ENCODE assay signal across 27 mouse cellular contexts in the genomic region with DNA sequence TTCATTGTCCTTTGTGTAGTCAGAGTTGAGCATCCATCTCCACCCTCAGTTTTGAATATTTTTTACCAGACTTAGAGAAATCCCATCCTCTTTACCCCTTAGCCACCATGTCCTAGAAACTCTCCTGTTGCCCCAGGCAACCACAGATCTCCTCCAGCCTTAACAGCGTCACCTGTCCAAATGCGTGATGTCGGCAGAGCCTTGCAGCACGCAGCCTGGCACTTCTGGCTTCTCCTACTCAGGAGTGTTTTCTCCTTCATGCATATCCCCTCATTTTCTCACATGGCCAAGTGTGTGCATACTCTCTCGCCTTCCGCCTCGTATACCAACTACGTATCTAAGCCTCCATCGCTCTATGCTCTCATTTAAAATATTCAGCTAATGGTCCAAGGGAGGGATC. TPM values are rescaled to one million over a fixed set of nuclear protein-coding genes. Genes with fewer than 3 reads are reported as not detected.
"Had no signal": no experiment of that assay in that cellular context is flagged by ENCODE, and none has a peak within 500 bp of the region (broad histone marks: within the 10 kb centered on the region; RNA-seq: fewer than 3 reads in every experiment).

No protein-coding gene starts in this region.

- ATAC-seq: intestine, postnatal 0 days; liver, embryonic 12.5 days; midbrain, embryonic 15.5 days had no signal

- H3K4me3 ChIP-seq: limb, embryonic 10.5 days; limb, embryonic 13.5 days; liver, embryonic 12.5 days; liver, embryonic 15.5 days; lung, embryonic 15.5 days; midbrain, embryonic 12.5 days; midbrain, embryonic 15.5 days; neural tube, embryonic 12.5 days; stomach, embryonic 15.5 days had no signal

- H3K4me2 ChIP-seq: limb, embryonic 13.5 days; liver, embryonic 12.5 days; liver, embryonic 15.5 days; lung, embryonic 15.5 days; midbrain, embryonic 12.5 days; midbrain, embryonic 15.5 days; neural tube, embryonic 12.5 days; stomach, embryonic 15.5 days had no signal

- H3K9ac ChIP-seq: limb, embryonic 13.5 days; liver, embryonic 12.5 days; liver, embryonic 15.5 days; lung, embryonic 15.5 days; midbrain, embryonic 12.5 days; midbrain, embryonic 15.5 days; neural tube, embryonic 12.5 days; stomach, embryonic 15.5 days had no signal

- H3K4me1 ChIP-seq: neural tube, embryonic 12.5 days had no signal

- H3K9me3 ChIP-seq: limb, embryonic 10.5 days; limb, embryonic 13.5 days; liver, embryonic 12.5 days; liver, embryonic 15.5 days; lung, embryonic 15.5 days; megakaryocyte, embryonic 14.5 days; midbrain, embryonic 12.5 days; midbrain, embryonic 15.5 days; neural tube, embryonic 12.5 days; stomach, embryonic 15.5 days had no signal

- H3K27me3 ChIP-seq: limb, embryonic 13.5 days; liver, embryonic 12.5 days; liver, embryonic 15.5 days; lung, embryonic 15.5 days; megakaryocyte, embryonic 14.5 days; midbrain, embryonic 12.5 days; midbrain, embryonic 15.5 days; neural tube, embryonic 12.5 days; stomach, embryonic 15.5 days had no signal

- H3K27ac ChIP-seq: kidney, postnatal 0 days; limb, embryonic 10.5 days; limb, embryonic 13.5 days; liver, embryonic 12.5 days; liver, embryonic 15.5 days; lung, embryonic 15.5 days; midbrain, embryonic 12.5 days; midbrain, embryonic 15.5 days; neural tube, embryonic 12.5 days; stomach, embryonic 15.5 days had no signal

- H3K36me3 ChIP-seq: limb, embryonic 10.5 days; limb, embryonic 13.5 days; liver, embryonic 12.5 days; liver, embryonic 15.5 days; lung, embryonic 15.5 days; midbrain, embryonic 12.5 days; midbrain, embryonic 15.5 days; neural tube, embryonic 12.5 days; stomach, embryonic 15.5 days had no signal

- DNase-seq: kidney, adult 2 months; kidney, postnatal 25 days; layer of hippocampus, postnatal 36 days; liver; lung, adult 18-20 months; lung, postnatal 10 days; lung, postnatal 36 days; retina, postnatal 1 day; spleen, adult 18-20 months; thymus, postnatal 36 days had no signal

RNA-seq across cellular contexts. Expression of gene Bco1, which starts 22.8 kb away (rescaled TPM):
- total RNA-seq: left cerebral cortex, adult 8-10 months; left cerebral cortex, postnatal 14 days; neutrophil, adult 5-6 weeks had no signal
- polyA plus RNA-seq: limb, embryonic 10.5 days had no signal

RNA-seq across cellular contexts. Expression of gene Pkd1l2, which starts 36.2 kb away (rescaled TPM):
- total RNA-seq: left cerebral cortex, postnatal 14 days had no signal
- polyA plus RNA-seq: intestine, embryonic 14.5 days; kidney, embryonic 14.5 days; kidney, postnatal 0 days; limb, embryonic 10.5 days; limb, embryonic 13.5 days; liver, embryonic 15.5 days; lung, embryonic 15.5 days; midbrain, embryonic 12.5 days; midbrain, embryonic 15.5 days had no signal
